Mouse (Mus musculus) C2C12 (cell line): ENCODE measurements around the gene Ccdc121.
A peak's percentile ranks its signal among the peaks of the same experiment; 100 is the strongest.

Experiments used
- CTCF ChIP-seq: IDR thresholded peaks from one replicate; pipeline ENCODE4 v1.5.1; 2011; ENCODE audit not compliant: control insufficient read depth, insufficient read depth, insufficient read length
- MYOD1 ChIP-seq: IDR thresholded peaks from one replicate; pipeline ENCODE4 v1.6.1; 2011; ENCODE audit warnings: low read depth; ENCODE audit not compliant: control insufficient read depth, insufficient read length
- USF1 ChIP-seq: IDR thresholded peaks from one replicate; pipeline ENCODE4 v1.6.1; 2011; ENCODE audit warnings: low read depth, mild to moderate bottlenecking, control low read depth, moderate library complexity

- TF ChIP-seq CTCF = no peak
- no peak for TF ChIP-seq USF1
- TF ChIP-seq MYOD1 = peak; percentile 36
Measured at GRCm38 (mm10) chr1:181512430-181513129, 1.3 kb upstream of the Ccdc121 start.
